Mouse (Mus musculus) ovary, postnatal 36 days (tissue): ENCODE measurements at regions not wholly inside any gene's neighbourhood (a gene's known extent, or its start where the extent isn't known, plus 50 kb on each side); places are given as distances from the start of the nearest gene placed in this dataset.
A peak's percentile ranks its signal among the peaks of the same experiment; 100 is the strongest.

Experiments
- DNase-seq: peaks from one replicate; pipeline ENCODE4 v3.0.0; 2022; ENCODE audit warnings: low spot score, mixed read lengths

GRCm38 (mm10) chr19:48090393-48090792, 115.4 kb upstream of the Sorcs3 start:
- DNase-seq: peak; percentile 24

- DNase-seq: no peak
Measured at GRCm38 (mm10) chr19:48097363-48097762, 108.5 kb upstream of the Sorcs3 start.

GRCm38 (mm10) chr19:48097942-48098596, 107.8 kb upstream of the Sorcs3 start:
- DNase-seq: no peak

GRCm38 (mm10) chr19:48100991-48101390, 104.8 kb upstream of the Sorcs3 start:
- no peak for DNase-seq

GRCm38 (mm10) chr19:48115155-48115554, 90.7 kb upstream of the Sorcs3 start:
- DNase-seq: no peak

- no peak for DNase-seq
Measured at GRCm38 (mm10) chr19:48115728-48116127, 90.1 kb upstream of the Sorcs3 start.

- no peak for DNase-seq
Measured at GRCm38 (mm10) chr19:48116689-48117088, 89.1 kb upstream of the Sorcs3 start.

GRCm38 (mm10) chr19:48117646-48118045, 88.2 kb upstream of the Sorcs3 start:
- DNase-seq: no peak

- DNase-seq: no peak
Measured at GRCm38 (mm10) chr19:48122281-48122680, 83.5 kb upstream of the Sorcs3 start.

GRCm38 (mm10) chr19:48123777-48124176, 82.0 kb upstream of the Sorcs3 start:
- DNase-seq: no peak

- DNase-seq: no peak
Measured at GRCm38 (mm10) chr19:48125731-48126130, 80.1 kb upstream of the Sorcs3 start.

GRCm38 (mm10) chr19:48128089-48128488, 77.7 kb upstream of the Sorcs3 start:
- DNase-seq: no peak

GRCm38 (mm10) chr19:48136231-48136630, 69.6 kb upstream of the Sorcs3 start:
- no peak for DNase-seq

- DNase-seq: peak; percentile 6
Measured at GRCm38 (mm10) chr19:48144129-48144528, 61.7 kb upstream of the Sorcs3 start.
